Mouse (Mus musculus): ENCODE results near the gene Hoxc12. TPM values are rescaled to one million over a fixed set of nuclear protein-coding genes. Genes with fewer than 3 reads are reported as not detected.

Hoxc12 gene
- total and polyA plus RNA-seq, 3 experiments: not detected

DNA sequence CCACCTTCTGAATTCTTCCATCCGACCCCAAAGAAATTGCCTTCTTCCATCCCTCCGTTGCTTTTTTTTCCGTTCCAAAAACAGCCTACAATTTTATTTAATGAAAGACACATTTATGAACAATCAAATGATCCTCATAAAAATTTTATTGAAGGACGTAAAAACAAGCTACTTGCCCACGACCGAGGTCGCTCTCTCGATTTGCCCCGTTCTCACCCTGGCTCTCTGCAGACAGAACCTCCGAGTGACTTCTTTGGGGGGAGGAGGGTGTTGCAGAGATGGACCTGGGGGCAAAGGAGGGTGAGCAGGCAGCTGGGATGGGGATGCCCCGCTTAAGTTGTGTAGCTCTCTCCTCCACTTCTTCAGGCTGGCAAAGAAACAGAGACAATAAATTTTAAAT is 43.8 kb downstream of the Hoxc12 start:
- H3K4me3 ChIP-seq: no peak overlapping the region
- intact Hi-C loops (cut with DNase I): loop anchor here (10.0 kb wide), 1 partner anchor 324 kb away; no protein-coding TSS in a partner anchor
- H3K36me3 ChIP-seq (ENCODE audit: control insufficient read depth, insufficient read depth, low read length): no peaks in the 10 kb centered on the region
- TF ChIP-seq EP300 (IDR thresholded peaks at IDR 0.05; ENCODE audit: insufficient read depth, low read depth, low read length) (no peak), CTCF (IDR thresholded peaks at IDR 0.05) (no peak), POLR2A (IDR thresholded peaks at IDR 0.05; ENCODE audit: insufficient read depth, low read depth, low read length) (no peak)
- H3K4me1 ChIP-seq (ENCODE audit: control insufficient read depth, insufficient read depth, low read length): no peaks in the 10 kb centered on the region
- 5% methylated on average over 11 of the region's 11 CpGs for whole genome bisulfite sequencing
- H3K27me3 ChIP-seq (ENCODE audit: control insufficient read depth, insufficient read depth, low read length): peaks cover 30% of the 10 kb centered on the region
- no peaks in the 10 kb centered on the region for H3K79me2 ChIP-seq (replicated peaks; ENCODE audit: control insufficient read depth, insufficient read depth, low read length)
- no peak overlapping the region for H3K27ac ChIP-seq
- DNase-seq: no peak
- no peak overlapping the region for H3K9ac ChIP-seq (ENCODE audit: low read depth, low read length)

DNA sequence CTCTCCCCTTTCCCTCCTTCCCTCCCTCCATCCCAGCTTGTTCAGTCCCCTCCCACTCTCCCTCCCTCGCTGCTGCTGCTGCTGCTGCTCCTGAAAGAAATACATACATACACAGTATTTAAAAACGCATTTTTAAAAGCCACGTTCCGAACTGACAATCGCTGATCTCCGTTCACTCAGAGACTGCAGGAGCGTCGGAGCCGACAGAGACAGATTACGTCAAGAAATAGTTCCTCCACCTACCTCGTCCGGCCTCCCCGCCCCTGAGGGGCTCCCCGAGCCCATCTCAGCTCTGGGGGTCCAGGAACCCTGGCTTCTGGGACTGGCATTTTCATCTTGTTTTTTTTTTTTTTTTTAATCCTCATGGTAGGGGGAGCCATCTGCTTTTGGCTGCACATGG is 44.4 kb downstream of the Hoxc12 start:
- no peaks in the 10 kb centered on the region for H3K79me2 ChIP-seq (replicated peaks; ENCODE audit: control insufficient read depth, insufficient read depth, low read length)
- TF ChIP-seq EP300 (IDR thresholded peaks at IDR 0.05; ENCODE audit: insufficient read depth, low read depth, low read length) (no peak), POLR2A (IDR thresholded peaks at IDR 0.05; ENCODE audit: insufficient read depth, low read depth, low read length) (no peak), CTCF (IDR thresholded peaks at IDR 0.05) (no peak)
- H3K27ac ChIP-seq: no peak overlapping the region
- intact Hi-C loops (cut with DNase I): loop anchor here (10.0 kb wide), 1 partner anchor 324 kb away; no protein-coding TSS in a partner anchor
- no peaks in the 10 kb centered on the region for H3K4me1 ChIP-seq (ENCODE audit: control insufficient read depth, insufficient read depth, low read length)
- 3% methylated on average over 14 of the region's 14 CpGs for WGBS
- H3K4me3 ChIP-seq: no peak overlapping the region
- H3K27me3 ChIP-seq (ENCODE audit: control insufficient read depth, insufficient read depth, low read length): peaks cover 27% of the 10 kb centered on the region
- H3K36me3 ChIP-seq (ENCODE audit: control insufficient read depth, insufficient read depth, low read length): no peaks in the 10 kb centered on the region
- no peak for DNase-seq
- H3K9ac ChIP-seq (ENCODE audit: low read depth, low read length): no peak overlapping the region

GRCm38 (mm10) chr15:102981379-102982288 is 45.1 kb downstream of the Hoxc12 start:
- Histone ChIP-seq H3K4me3 (peak overlapping the region; percentile 9; the same call in 1 of the 2 replicates), H3K27me3 (ENCODE audit: control insufficient read depth, insufficient read depth, low read length) (peaks cover 25% of the 10 kb centered on the region), H3K9ac (ENCODE audit: low read depth, low read length) (no peak overlapping the region), H3K4me1 (ENCODE audit: control insufficient read depth, insufficient read depth, low read length) (no peaks in the 10 kb centered on the region), H3K79me2 (replicated peaks; ENCODE audit: control insufficient read depth, insufficient read depth, low read length) (no peaks in the 10 kb centered on the region), H3K36me3 (ENCODE audit: control insufficient read depth, insufficient read depth, low read length) (no peaks in the 10 kb centered on the region), H3K27ac (no peak overlapping the region)
- peak in 1 of 2 experiments; percentile 46 for DNase-seq
- TF ChIP-seq EP300 (IDR thresholded peaks at IDR 0.05; ENCODE audit: insufficient read depth, low read depth, low read length): no peak
- TF ChIP-seq CTCF (IDR thresholded peaks at IDR 0.05): no peak
- no peak for TF ChIP-seq POLR2A (IDR thresholded peaks at IDR 0.05; ENCODE audit: insufficient read depth, low read depth, low read length)
- intact Hi-C loops (cut with DNase I): loop anchor here (10.0 kb wide), 1 partner anchor 323 kb away; no protein-coding TSS in a partner anchor
- 2% methylated on average over 88 of the region's 88 CpGs for WGBS

- no peaks in the 10 kb centered on the region for H3K36me3 ChIP-seq (ENCODE audit: control insufficient read depth, insufficient read depth, low read length)
- H3K27ac ChIP-seq: no peak overlapping the region
- peaks cover 28% of the 10 kb centered on the region for H3K27me3 ChIP-seq (ENCODE audit: control insufficient read depth, insufficient read depth, low read length)
- no peaks in the 10 kb centered on the region for H3K79me2 ChIP-seq (replicated peaks; ENCODE audit: control insufficient read depth, insufficient read depth, low read length)
- intact Hi-C loops (cut with DNase I): loop anchor here (10.0 kb wide), 1 partner anchor 321 kb away; no protein-coding TSS in a partner anchor
- no peak for DNase-seq
- H3K4me3 ChIP-seq: no peak overlapping the region
- TF ChIP-seq CTCF (IDR thresholded peaks at IDR 0.05) (no peak), EP300 (IDR thresholded peaks at IDR 0.05; ENCODE audit: insufficient read depth, low read depth, low read length) (no peak), POLR2A (IDR thresholded peaks at IDR 0.05; ENCODE audit: insufficient read depth, low read depth, low read length) (no peak)
- H3K4me1 ChIP-seq (ENCODE audit: control insufficient read depth, insufficient read depth, low read length): no peaks in the 10 kb centered on the region
- no peak overlapping the region for H3K9ac ChIP-seq (ENCODE audit: low read depth, low read length)
- WGBS: 4% methylated on average over 12 of the region's 12 CpGs
Observed at GRCm38 (mm10) chr15:102983716-102984115, 47.2 kb downstream of the Hoxc12 start.

DNA sequence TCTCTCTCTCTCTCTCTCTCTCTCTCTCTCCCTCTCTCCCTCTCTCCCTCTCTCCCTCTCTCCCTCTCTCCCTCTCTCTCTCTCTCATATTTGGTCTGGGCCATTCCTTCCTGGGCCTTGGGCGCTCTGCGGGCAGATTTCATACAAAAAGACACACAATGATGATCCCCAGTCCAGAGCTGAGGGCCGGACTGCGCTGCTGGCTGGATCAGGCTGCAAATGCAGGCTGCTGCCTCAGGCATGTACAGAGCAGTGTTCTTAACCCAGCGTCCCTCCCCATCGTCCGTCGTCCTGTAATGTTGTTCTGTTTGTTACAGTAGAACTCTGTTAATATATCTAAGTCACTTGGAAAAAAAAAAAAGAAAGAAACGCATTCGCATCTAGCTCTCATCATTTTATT is 48.0 kb downstream of the Hoxc12 start:
- H3K79me2 ChIP-seq (replicated peaks; ENCODE audit: control insufficient read depth, insufficient read depth, low read length): no peaks in the 10 kb centered on the region
- intact Hi-C loops (cut with DNase I): loop anchor here (10.0 kb wide), 1 partner anchor 320 kb away; no protein-coding TSS in a partner anchor
- no peak for TF ChIP-seq POLR2A (IDR thresholded peaks at IDR 0.05; ENCODE audit: insufficient read depth, low read depth, low read length)
- no peak for TF ChIP-seq CTCF (IDR thresholded peaks at IDR 0.05)
- TF ChIP-seq EP300 (IDR thresholded peaks at IDR 0.05; ENCODE audit: insufficient read depth, low read depth, low read length): no peak
- 5% methylated on average over 10 of the region's 10 CpGs for WGBS
- no peak overlapping the region for H3K9ac ChIP-seq (ENCODE audit: low read depth, low read length)
- peaks cover 28% of the 10 kb centered on the region for H3K27me3 ChIP-seq (ENCODE audit: control insufficient read depth, insufficient read depth, low read length)
- no peak for DNase-seq
- H3K4me1 ChIP-seq (ENCODE audit: control insufficient read depth, insufficient read depth, low read length): no peaks in the 10 kb centered on the region
- H3K36me3 ChIP-seq (ENCODE audit: control insufficient read depth, insufficient read depth, low read length): no peaks in the 10 kb centered on the region
- H3K4me3 ChIP-seq: no peak overlapping the region
- no peak overlapping the region for H3K27ac ChIP-seq

- H3K4me3 ChIP-seq: no peak overlapping the region
- no peak for TF ChIP-seq EP300 (IDR thresholded peaks at IDR 0.05; ENCODE audit: insufficient read depth, low read depth, low read length)
- H3K79me2 ChIP-seq (replicated peaks; ENCODE audit: control insufficient read depth, insufficient read depth, low read length): no peaks in the 10 kb centered on the region
- no peak overlapping the region for H3K27ac ChIP-seq
- no peaks in the 10 kb centered on the region for H3K36me3 ChIP-seq (ENCODE audit: control insufficient read depth, insufficient read depth, low read length)
- no peak for DNase-seq
- no peak overlapping the region for H3K9ac ChIP-seq (ENCODE audit: low read depth, low read length)
- peaks cover 26% of the 10 kb centered on the region for H3K27me3 ChIP-seq (ENCODE audit: control insufficient read depth, insufficient read depth, low read length)
- no peaks in the 10 kb centered on the region for H3K4me1 ChIP-seq (ENCODE audit: control insufficient read depth, insufficient read depth, low read length)
- intact Hi-C loops (cut with DNase I): loop anchor here (10.0 kb wide), 1 partner anchor 320 kb away; no protein-coding TSS in a partner anchor
- 10% methylated on average over 3 of the region's 3 CpGs for WGBS
Observed at GRCm38 (mm10) chr15:102984925-102985324, 48.4 kb downstream of the Hoxc12 start.
